Mouse (Mus musculus) bone marrow, adult 2 months (tissue): ENCODE measurements around the gene Zfp598.

ENCODE experiments used
- CTCF ChIP-seq: fragments of 200-500 bp; IDR thresholded peaks from 2 replicates; pipeline ENCODE4 v1.5.1; 2011; ENCODE audit warnings: low read length, control low read depth; ENCODE audit not compliant: control insufficient read depth, insufficient read depth
- POLR2A ChIP-seq: fragments of 200-500 bp; IDR thresholded peaks from 2 replicates; pipeline ENCODE4 v1.6.1; 2011; ENCODE audit warnings: low read depth, mild to moderate bottlenecking, control low read depth, low read length, borderline replicate concordance; ENCODE audit not compliant: control insufficient read depth

DNA sequence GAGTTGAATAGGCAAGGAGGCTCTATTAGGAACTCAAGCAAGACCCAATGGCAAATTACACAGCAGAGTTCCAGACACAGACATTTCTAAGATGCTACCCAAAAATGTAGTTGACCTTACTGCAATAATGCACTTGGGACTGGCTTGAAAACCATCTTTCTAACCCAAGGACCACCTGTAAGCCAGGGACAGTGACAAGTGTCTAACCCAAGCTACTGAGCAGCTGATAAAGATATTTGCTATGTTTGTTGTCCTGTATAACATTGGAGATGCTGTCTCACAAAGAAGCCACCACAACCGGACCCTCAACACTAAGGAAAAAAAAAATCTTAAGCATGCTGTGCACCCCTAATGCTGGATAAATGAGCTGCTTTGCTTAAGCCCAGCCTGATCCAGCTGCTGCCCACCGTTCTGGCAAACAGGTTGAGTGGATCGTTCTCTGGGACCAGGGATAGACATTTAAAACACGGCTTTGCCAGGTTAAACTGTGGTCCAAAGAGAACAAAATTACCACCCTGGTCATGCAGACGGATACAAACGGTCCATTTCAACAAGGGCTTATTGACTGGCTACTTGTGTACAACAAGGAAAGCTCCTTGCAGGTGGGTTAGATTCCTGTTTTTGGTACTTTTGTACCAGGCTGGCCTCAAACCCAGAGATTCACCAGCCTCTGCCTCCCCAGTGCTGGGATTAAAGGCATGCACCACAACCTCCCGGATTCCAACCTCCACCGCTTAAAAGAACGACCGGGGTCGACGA, 53.8 kb downstream of the Zfp598 start:
- TF ChIP-seq CTCF (no peak), POLR2A (no peak)
